Mouse (Mus musculus): ENCODE results near the gene Cd200r3. TPM values are rescaled to one million over a fixed set of nuclear protein-coding genes. Genes with fewer than 3 reads are reported as not detected.

Gene Cd200r3
- polyA plus RNA-seq (2012; rRNA removed): not detected in 2 replicates

DNA sequence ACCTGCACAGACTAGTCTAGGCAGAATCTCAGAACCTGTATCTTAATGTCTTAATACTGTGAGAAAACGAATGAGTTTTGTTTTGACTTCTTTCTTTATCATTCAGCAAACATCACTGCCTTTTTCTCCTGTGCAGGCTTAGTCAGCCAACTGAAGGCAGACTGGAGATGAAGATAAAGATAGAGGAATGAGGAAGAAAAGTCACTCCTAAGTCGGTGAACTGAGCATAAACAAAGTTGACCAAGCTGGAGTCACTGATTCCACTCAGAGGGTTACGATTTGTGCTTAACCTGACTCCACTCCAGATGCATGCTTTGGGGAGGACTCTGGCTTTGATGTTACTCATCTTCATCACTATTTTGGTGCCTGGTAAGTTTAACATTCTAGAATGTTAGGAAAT is at the start of gene Cd200r3:
Gene Cd200r3 (plus strand): TSS at position 211 of the 400 bp plus-strand sequence.
- H3K4me1 ChIP-seq (ENCODE audit: control insufficient read depth, insufficient read depth, low read length): no peaks in the 10 kb centered on the region
- no peak within 1 kb of the TSS for H3K4me3 ChIP-seq (ENCODE audit: insufficient read depth, low read length)
- TF ChIP-seq POLR2A (IDR thresholded peaks at IDR 0.05; ENCODE audit: extremely low read depth, insufficient read depth, low read length) (no peak), CTCF (IDR thresholded peaks at IDR 0.05; ENCODE audit: extremely low read depth, insufficient read depth, low read length) (no peak)
- H3K27ac ChIP-seq (ENCODE audit: insufficient read depth, low read length): no peak within 1 kb of the TSS

DNA sequence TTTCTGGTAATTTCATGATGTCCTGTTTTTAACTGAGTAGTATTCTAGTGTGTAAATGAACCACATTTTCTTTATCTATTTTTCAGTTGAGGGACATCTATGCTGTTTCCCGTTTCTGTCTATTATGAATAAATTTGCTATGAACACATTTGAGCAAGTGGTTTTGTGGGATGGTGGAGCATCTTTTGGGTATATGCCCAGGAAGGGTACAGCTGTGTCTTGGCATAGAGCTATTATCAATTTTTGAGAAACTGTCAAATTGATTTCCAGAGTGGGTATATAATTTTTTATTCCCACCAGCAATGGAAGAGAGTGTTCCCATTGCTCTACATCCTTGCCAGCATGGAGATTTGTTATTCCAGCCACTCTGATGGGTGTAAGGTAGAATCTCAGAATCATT is 11.5 kb upstream of the Cd200r3 start:
- Histone ChIP-seq H3K27ac (ENCODE audit: insufficient read depth, low read length) (no peak overlapping the region), H3K4me3 (ENCODE audit: insufficient read depth, low read length) (no peak overlapping the region), H3K4me1 (ENCODE audit: control insufficient read depth, insufficient read depth, low read length) (no peaks in the 10 kb centered on the region)
- TF ChIP-seq POLR2A (IDR thresholded peaks at IDR 0.05; ENCODE audit: extremely low read depth, insufficient read depth, low read length): no peak
- no peak for TF ChIP-seq CTCF (IDR thresholded peaks at IDR 0.05; ENCODE audit: extremely low read depth, insufficient read depth, low read length)

DNA sequence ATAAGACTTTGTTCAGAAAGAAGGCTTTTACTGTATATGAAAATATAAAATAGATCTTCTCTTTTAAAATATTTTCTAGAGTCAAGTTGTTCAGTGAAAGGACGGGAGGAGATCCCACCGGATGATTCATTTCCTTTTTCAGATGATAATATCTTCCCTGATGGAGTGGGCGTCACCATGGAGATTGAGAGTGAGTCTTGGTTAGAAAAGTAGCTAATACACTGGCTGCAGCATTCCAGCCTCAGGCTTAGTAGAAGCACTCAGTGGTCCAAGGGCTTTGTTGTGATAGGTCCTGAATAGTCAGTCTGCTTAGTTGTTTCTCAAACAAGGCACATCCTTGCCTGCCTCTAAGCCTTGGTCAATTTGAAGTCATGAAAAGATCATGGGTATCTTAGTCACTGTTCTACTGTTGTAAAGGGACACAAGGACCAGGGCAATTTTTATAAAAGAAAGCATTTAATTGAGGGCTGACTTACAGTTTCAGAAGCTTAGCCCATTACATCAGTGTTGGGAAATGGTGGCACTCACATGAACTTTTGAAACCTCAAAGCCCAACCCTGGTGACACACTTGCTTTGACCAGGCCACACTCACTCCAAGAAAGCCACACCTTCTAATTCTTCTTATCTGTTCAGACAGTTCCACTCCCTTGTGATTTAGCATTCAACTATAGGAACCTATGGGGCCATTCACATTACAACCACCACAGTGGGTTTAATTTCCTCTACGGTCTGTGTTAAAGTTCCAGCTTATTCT is 8.1 kb downstream of the Cd200r3 start:
- Histone ChIP-seq H3K4me3 (ENCODE audit: insufficient read depth, low read length) (no peak overlapping the region), H3K4me1 (ENCODE audit: control insufficient read depth, insufficient read depth, low read length) (no peaks in the 10 kb centered on the region)
- TF ChIP-seq POLR2A (IDR thresholded peaks at IDR 0.05; ENCODE audit: extremely low read depth, insufficient read depth, low read length) (no peak), CTCF (IDR thresholded peaks at IDR 0.05; ENCODE audit: extremely low read depth, insufficient read depth, low read length) (no peak)

GRCm38 (mm10) chr16:44962296-44962695 is 18.8 kb downstream of the Cd200r3 start:
- TF ChIP-seq CTCF (IDR thresholded peaks at IDR 0.05; ENCODE audit: extremely low read depth, insufficient read depth, low read length): no peak
- no peak for TF ChIP-seq POLR2A (IDR thresholded peaks at IDR 0.05; ENCODE audit: extremely low read depth, insufficient read depth, low read length)
- Histone ChIP-seq H3K4me3 (ENCODE audit: insufficient read depth, low read length) (no peak overlapping the region), H3K27ac (ENCODE audit: insufficient read depth, low read length) (no peak overlapping the region), H3K4me1 (ENCODE audit: control insufficient read depth, insufficient read depth, low read length) (no peaks in the 10 kb centered on the region)

More for the DNA sequence above, 8.1 kb downstream of the Cd200r3 start:
- no peak overlapping the region for H3K27ac ChIP-seq (ENCODE audit: insufficient read depth, low read length)

DNA sequence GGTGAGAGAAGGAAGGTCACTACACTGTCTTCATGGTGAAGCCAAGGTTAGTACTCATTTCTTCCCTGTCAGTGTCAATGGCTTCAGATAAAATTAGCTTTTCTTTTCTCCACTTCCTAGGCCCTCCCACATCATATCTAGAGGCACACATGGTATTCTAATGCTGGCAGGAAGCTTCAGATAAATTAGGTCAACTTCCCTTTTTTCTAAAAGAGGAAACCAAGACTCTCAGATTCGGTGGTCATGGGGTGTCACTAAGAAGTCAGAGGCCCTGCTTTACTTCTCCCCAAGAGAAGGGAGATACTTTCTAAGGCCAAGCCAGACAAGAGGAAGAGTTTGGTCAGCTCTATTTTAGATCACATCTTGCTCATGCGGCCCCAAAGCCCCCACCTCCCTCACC is 19.3 kb downstream of the Cd200r3 start:
- no peaks in the 10 kb centered on the region for H3K4me1 ChIP-seq (ENCODE audit: control insufficient read depth, insufficient read depth, low read length)
- TF ChIP-seq POLR2A (IDR thresholded peaks at IDR 0.05; ENCODE audit: extremely low read depth, insufficient read depth, low read length) (no peak), CTCF (IDR thresholded peaks at IDR 0.05; ENCODE audit: extremely low read depth, insufficient read depth, low read length) (no peak)
- H3K27ac ChIP-seq (ENCODE audit: insufficient read depth, low read length): no peak overlapping the region
- H3K4me3 ChIP-seq (ENCODE audit: insufficient read depth, low read length): no peak overlapping the region

GRCm38 (mm10) chr16:44964526-44965374 is 21.3 kb downstream of the Cd200r3 start:
- Histone ChIP-seq H3K4me1 (ENCODE audit: control insufficient read depth, insufficient read depth, low read length) (no peaks in the 10 kb centered on the region), H3K27ac (ENCODE audit: insufficient read depth, low read length) (no peak overlapping the region), H3K4me3 (ENCODE audit: insufficient read depth, low read length) (no peak overlapping the region)
- TF ChIP-seq CTCF (IDR thresholded peaks at IDR 0.05; ENCODE audit: extremely low read depth, insufficient read depth, low read length) (no peak), POLR2A (IDR thresholded peaks at IDR 0.05; ENCODE audit: extremely low read depth, insufficient read depth, low read length) (no peak)

DNA sequence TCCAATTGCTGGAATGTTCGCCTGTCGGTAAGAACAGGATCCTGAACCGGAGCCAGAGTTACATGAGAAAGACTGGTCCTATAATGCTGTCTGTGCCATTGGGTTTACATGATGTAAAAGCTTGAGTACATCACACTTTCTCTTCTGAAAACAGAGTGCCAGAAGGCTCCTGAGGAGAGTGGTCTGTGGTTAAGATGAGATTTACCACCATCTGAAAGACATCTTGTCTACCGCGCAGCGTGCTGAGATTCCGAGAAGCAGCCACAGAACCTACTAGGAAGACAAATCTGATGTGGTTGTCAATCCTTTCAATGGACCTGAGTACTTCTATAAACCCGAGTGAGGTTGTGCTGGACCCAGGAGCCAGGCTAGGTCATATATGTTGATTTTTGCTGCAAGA is 21.9 kb downstream of the Cd200r3 start:
- no peak for TF ChIP-seq POLR2A (IDR thresholded peaks at IDR 0.05; ENCODE audit: extremely low read depth, insufficient read depth, low read length)
- TF ChIP-seq CTCF (IDR thresholded peaks at IDR 0.05; ENCODE audit: extremely low read depth, insufficient read depth, low read length): no peak
- H3K27ac ChIP-seq (ENCODE audit: insufficient read depth, low read length): no peak overlapping the region
- H3K4me1 ChIP-seq (ENCODE audit: control insufficient read depth, insufficient read depth, low read length): no peaks in the 10 kb centered on the region
- no peak overlapping the region for H3K4me3 ChIP-seq (ENCODE audit: insufficient read depth, low read length)

GRCm38 (mm10) chr16:44965890-44966289 is 22.4 kb downstream of the Cd200r3 start:
- Histone ChIP-seq H3K4me3 (ENCODE audit: insufficient read depth, low read length) (no peak overlapping the region), H3K4me1 (ENCODE audit: control insufficient read depth, insufficient read depth, low read length) (no peaks in the 10 kb centered on the region), H3K27ac (ENCODE audit: insufficient read depth, low read length) (no peak overlapping the region)
- no peak for TF ChIP-seq CTCF (IDR thresholded peaks at IDR 0.05; ENCODE audit: extremely low read depth, insufficient read depth, low read length)
- TF ChIP-seq POLR2A (IDR thresholded peaks at IDR 0.05; ENCODE audit: extremely low read depth, insufficient read depth, low read length): no peak

- no peak overlapping the region for H3K27ac ChIP-seq (ENCODE audit: insufficient read depth, low read length)
- H3K4me3 ChIP-seq (ENCODE audit: insufficient read depth, low read length): no peak overlapping the region
- H3K4me1 ChIP-seq (ENCODE audit: control insufficient read depth, insufficient read depth, low read length): no peaks in the 10 kb centered on the region
- TF ChIP-seq CTCF (IDR thresholded peaks at IDR 0.05; ENCODE audit: extremely low read depth, insufficient read depth, low read length) (no peak), POLR2A (IDR thresholded peaks at IDR 0.05; ENCODE audit: extremely low read depth, insufficient read depth, low read length) (no peak)
These were observed 23.4 kb downstream of the Cd200r3 start for GRCm38 (mm10) chr16:44966891-44967290.

Measured in cortical plate, adult 2 months (tissue).